Mouse (Mus musculus): ENCODE measurements around the gene Ascc2. TPM values are rescaled to one million over a fixed set of nuclear protein-coding genes. Genes with fewer than 3 reads are reported as not detected.
A peak's percentile ranks its signal among the peaks of the same experiment; 100 is the strongest.

Ascc2 gene
- 33.8 and 35.5 TPM in 2 replicates for polyA plus RNA-seq (2014; fragmentation: Nextera tagmentation; extraction: Ambion mirVana)

DNA sequence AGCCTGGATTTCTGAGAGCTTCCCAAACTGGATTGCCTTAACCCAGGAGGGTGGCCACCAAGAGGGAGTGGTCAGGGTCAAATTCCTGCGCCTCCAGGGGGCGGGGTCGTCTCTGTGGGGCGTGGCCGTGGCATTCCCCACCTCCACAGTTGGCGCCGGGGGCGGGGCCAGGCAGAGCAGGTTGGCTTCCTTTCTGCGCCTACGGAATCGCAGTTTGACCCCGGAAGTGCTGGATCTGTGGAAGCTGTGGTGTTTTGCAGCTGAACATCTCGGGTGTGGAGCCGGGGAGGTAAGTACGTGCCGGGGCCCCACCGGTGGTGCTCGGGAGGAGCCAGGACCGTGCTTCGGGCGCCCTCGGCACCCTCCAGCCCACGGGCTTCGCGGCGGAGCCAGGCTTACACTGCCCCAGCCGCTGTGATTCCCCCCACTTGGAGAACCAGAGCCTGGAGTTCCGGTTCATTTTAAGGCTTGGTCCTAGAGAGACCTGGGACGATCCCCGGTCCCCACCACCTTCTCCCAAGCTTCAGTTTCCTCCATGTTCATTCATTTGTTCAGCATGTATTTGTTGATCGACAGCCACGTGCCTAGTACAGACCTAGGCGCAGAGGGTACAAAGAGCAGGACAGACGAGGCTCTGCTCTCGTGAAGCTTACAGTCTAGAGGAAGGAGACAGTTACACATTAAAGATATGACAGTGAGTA lies at the start of gene Ascc2:
TSS of gene Ascc2 (plus strand) at position 214 of the 701 bp plus-strand sequence.
- Histone ChIP-seq H3K9ac (replicated peaks; ENCODE audit: low read depth, low read length) (peak within 1 kb of the TSS; percentile 41), H3K9me3 (ENCODE audit: control insufficient read depth, low read depth, low read length) (no peaks in the 10 kb centered on the region), H3K4me2 (replicated peaks; ENCODE audit: low read depth, low read length) (peak within 1 kb of the TSS; percentile 78), H3K27ac (ENCODE audit: low read length) (peak within 1 kb of the TSS; percentile 53; the same call in 1 of the 2 replicates), H3K27me3 (ENCODE audit: control insufficient read depth, insufficient read depth, low read length) (no peaks in the 10 kb centered on the region), H3K36me3 (ENCODE audit: control insufficient read depth, insufficient read depth, low read length) (peaks cover 3% of the 10 kb centered on the region; the same call in 1 of the 2 replicates), H3K4me3 (ENCODE audit: low read depth, low read length) (peak within 1 kb of the TSS; percentile 75), H3K4me1 (ENCODE audit: control insufficient read depth, insufficient read depth, low read length) (0 out of 2 replicates have a peak, but pooled peaks cover 10% of the 10 kb centered on the region)
- 1% methylated on average over 35 of the region's 35 CpGs for WGBS
- ATAC-seq (ENCODE audit: insufficient number of reproducible peaks, insufficient read depth, low FRiP score, low read depth), result peak; percentile 90

DNA sequence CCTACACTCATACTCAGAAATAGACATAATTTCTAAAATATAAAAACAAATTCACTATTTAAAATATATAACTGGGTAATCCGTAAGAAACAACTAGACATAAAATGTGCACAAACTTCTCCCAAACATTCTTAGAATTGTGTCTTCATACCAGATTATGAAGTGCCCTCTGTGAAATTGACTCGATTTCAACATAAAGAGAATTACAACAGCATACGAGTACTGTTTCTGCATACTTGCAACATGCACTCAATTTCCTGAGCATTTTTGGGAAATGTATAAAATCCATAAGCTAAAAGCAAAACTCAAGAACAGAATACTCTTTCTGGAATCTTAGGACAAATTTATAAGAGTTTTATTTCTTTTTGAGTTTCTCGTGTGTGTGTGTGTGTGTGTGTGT lies 45.7 kb upstream of the Ascc2 start:
- no peak for ATAC-seq (ENCODE audit: insufficient number of reproducible peaks, insufficient read depth, low FRiP score, low read depth)
- no peak overlapping the region for H3K27ac ChIP-seq (ENCODE audit: low read length)
- no peaks in the 10 kb centered on the region for H3K4me1 ChIP-seq (ENCODE audit: control insufficient read depth, insufficient read depth, low read length)
- no peak overlapping the region for H3K4me2 ChIP-seq (replicated peaks; ENCODE audit: low read depth, low read length)
- WGBS, result 88% methylated on average over 4 of the region's 4 CpGs
- no peaks in the 10 kb centered on the region for H3K36me3 ChIP-seq (ENCODE audit: control insufficient read depth, insufficient read depth, low read length)
- no peaks in the 10 kb centered on the region for H3K27me3 ChIP-seq (ENCODE audit: control insufficient read depth, insufficient read depth, low read length)
- no peak overlapping the region for H3K4me3 ChIP-seq (ENCODE audit: low read depth, low read length)
- H3K9me3 ChIP-seq (ENCODE audit: control insufficient read depth, low read depth, low read length), result no peaks in the 10 kb centered on the region
- H3K9ac ChIP-seq (replicated peaks; ENCODE audit: low read depth, low read length), result no peak overlapping the region

DNA sequence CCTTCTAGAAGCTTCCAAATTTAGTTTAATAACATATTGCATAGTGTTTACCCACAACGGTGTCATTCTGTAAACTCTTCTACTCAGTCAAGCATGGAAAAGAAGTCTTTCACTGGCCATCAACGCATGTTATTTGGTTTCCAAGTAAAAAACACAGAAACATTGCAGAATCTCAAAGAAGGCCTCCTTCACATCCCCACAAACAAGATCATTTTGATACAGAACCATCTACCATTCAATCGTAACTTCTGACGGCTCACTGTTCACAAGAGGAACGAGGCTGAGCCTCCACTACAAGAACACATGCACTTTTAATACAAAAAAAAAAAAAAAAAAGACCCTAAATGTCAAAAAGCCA lies 44.1 kb upstream of the Ascc2 start:
- WGBS, result 24% methylated on average over 5 of the region's 5 CpGs
- Histone ChIP-seq H3K36me3 (ENCODE audit: control insufficient read depth, insufficient read depth, low read length) (no peaks in the 10 kb centered on the region), H3K4me1 (ENCODE audit: control insufficient read depth, insufficient read depth, low read length) (no peaks in the 10 kb centered on the region), H3K4me3 (ENCODE audit: low read depth, low read length) (peak overlapping the region; percentile 100), H3K9me3 (ENCODE audit: control insufficient read depth, low read depth, low read length) (no peaks in the 10 kb centered on the region), H3K27me3 (ENCODE audit: control insufficient read depth, insufficient read depth, low read length) (no peaks in the 10 kb centered on the region), H3K9ac (replicated peaks; ENCODE audit: low read depth, low read length) (peak overlapping the region; percentile 95; the same call in 1 of the 2 replicates), H3K27ac (ENCODE audit: low read length) (no peak overlapping the region; the same call in 1 of the 2 replicates), H3K4me2 (replicated peaks; ENCODE audit: low read depth, low read length) (peak overlapping the region; percentile 45)
- ATAC-seq (ENCODE audit: insufficient number of reproducible peaks, insufficient read depth, low FRiP score, low read depth), result no peak

DNA sequence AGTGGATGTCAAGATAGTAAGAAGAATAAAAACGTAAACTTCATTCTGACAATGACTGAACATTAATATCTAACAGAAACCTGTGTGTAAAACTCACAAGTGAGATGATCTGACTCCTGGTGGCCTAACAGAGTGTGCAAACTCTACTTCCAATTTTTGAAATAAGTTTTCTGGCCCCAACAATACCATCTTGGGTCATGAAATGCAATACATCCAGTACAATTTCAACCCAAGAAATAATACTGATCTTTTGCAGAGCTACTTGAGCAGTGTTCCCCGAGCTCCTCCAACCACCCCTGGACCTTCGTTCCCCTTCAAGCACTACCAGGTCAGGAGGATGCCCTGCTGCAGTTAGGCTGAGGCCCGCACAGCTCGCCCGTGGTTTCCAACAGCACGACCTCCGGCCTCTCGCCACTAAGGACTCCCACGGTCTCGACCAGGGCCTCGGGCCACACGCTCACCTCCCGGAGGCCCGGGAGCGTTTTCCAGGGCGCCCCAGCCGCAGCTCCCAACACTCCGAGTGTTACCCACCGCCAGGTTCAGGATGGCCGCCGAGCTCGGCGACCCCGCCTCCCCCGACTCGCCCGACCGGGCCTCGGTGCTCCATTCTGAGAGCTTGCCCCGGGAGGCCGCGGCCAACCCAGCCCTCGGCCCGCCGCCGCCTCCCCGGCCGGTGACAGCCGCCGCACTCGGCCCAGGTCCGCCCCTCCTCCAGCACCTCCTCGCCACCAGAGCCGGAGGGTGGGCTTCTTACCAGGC lies 43.5 kb upstream of the Ascc2 start:
- no peaks in the 10 kb centered on the region for H3K27me3 ChIP-seq (ENCODE audit: control insufficient read depth, insufficient read depth, low read length)
- no peaks in the 10 kb centered on the region for H3K4me1 ChIP-seq (ENCODE audit: control insufficient read depth, insufficient read depth, low read length)
- WGBS, result under 1% methylated on average over 45 of the region's 45 CpGs
- peak; percentile 86 for ATAC-seq (ENCODE audit: insufficient number of reproducible peaks, insufficient read depth, low FRiP score, low read depth)
- peak overlapping the region; percentile 100 for H3K4me3 ChIP-seq (ENCODE audit: low read depth, low read length)
- peak overlapping the region; percentile 45 for H3K4me2 ChIP-seq (replicated peaks; ENCODE audit: low read depth, low read length)
- no peaks in the 10 kb centered on the region for H3K36me3 ChIP-seq (ENCODE audit: control insufficient read depth, insufficient read depth, low read length)
- H3K27ac ChIP-seq (ENCODE audit: low read length), result peak overlapping the region; percentile 95
- H3K9me3 ChIP-seq (ENCODE audit: control insufficient read depth, low read depth, low read length), result no peaks in the 10 kb centered on the region
- H3K9ac ChIP-seq (replicated peaks; ENCODE audit: low read depth, low read length), result peak overlapping the region; percentile 95

DNA sequence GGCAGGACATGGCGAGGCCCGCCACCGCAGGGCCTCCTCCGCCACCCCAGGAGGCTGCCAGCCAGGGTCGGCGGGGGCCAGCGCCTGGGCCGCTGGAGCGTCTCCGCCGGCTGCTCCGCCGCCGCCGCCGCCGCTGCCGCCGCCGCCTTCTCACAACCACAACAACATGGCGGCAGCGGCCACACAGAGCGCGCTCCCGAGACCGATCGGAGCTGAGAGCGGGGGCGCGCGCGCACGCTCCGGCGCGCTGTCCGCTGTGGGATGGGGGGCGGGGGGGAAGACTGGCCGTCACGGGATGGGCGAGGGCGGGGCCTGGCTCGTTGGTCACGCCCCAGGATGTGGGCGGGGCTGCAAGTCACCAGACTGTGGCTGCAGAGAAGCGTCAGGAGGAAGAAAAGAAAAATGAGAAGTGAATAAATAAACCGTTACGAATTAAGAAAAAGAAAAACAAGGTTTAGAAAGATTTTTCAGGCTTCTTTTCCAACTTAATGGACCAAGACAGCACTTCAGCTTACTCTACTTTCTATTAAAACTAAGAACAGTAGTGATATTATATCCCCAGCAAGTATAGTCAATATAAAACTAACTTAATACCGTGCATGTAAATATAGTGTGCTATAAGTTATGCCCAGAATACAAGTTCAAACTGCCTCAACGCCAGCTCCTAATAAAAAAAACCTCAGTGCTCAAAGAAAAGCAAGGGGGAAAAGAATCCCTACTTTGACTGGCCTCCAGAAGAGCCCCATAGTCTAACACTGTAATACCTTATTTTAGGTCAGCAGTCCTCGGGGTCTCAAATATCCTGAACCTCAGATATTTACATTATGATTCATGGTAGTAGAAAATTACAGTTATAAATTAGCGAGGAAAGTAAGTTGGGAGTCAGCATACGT lies 42.7 kb upstream of the Ascc2 start, which contains the start of gene Mtmr3:
TSS of gene Mtmr3 (minus strand) at position 256 of the 893 bp plus-strand sequence.
- H3K9ac ChIP-seq (replicated peaks; ENCODE audit: low read depth, low read length), result peak within 1 kb of the TSS; percentile 95

DNA sequence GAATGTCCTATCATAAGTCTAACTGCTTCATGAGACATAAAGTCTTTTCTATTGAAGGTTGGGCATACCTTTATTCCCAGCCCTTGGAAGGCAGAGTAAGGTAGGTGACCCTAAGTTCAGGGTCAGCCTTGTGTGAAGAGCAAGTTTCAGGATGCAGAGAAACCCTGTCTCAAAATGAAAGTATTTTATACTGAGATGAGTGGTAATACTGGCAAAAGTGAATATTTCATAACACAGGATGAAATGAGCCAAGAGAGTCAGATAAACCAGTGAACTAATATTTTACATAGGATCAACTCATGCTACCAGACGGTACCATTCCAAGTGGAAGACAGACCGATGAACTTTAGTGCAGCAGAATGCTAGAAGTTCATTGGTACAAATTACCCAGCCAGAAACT lies 39.1 kb upstream of the Ascc2 start:
- 91% methylated on average over 2 of the region's 2 CpGs for WGBS
- H3K9me3 ChIP-seq (ENCODE audit: control insufficient read depth, low read depth, low read length), result no peaks in the 10 kb centered on the region
- H3K4me3 ChIP-seq (ENCODE audit: low read depth, low read length), result no peak overlapping the region
- no peaks in the 10 kb centered on the region for H3K27me3 ChIP-seq (ENCODE audit: control insufficient read depth, insufficient read depth, low read length)
- no peaks in the 10 kb centered on the region for H3K36me3 ChIP-seq (ENCODE audit: control insufficient read depth, insufficient read depth, low read length)
- H3K9ac ChIP-seq (replicated peaks; ENCODE audit: low read depth, low read length), result no peak overlapping the region
- H3K4me2 ChIP-seq (replicated peaks; ENCODE audit: low read depth, low read length), result no peak overlapping the region
- peaks cover 6% of the 10 kb centered on the region; the same call in 1 of the 2 replicates for H3K4me1 ChIP-seq (ENCODE audit: control insufficient read depth, insufficient read depth, low read length)
- H3K27ac ChIP-seq (ENCODE audit: low read length), result no peak overlapping the region
- ATAC-seq (ENCODE audit: insufficient number of reproducible peaks, insufficient read depth, low FRiP score, low read depth), result no peak

More for the DNA sequence above, 42.7 kb upstream of the Ascc2 start, which contains the start of gene Mtmr3:
- Histone ChIP-seq H3K27me3 (ENCODE audit: control insufficient read depth, insufficient read depth, low read length) (no peaks in the 10 kb centered on the region), H3K4me2 (replicated peaks; ENCODE audit: low read depth, low read length) (peak within 1 kb of the TSS; percentile 45), H3K27ac (ENCODE audit: low read length) (peak within 1 kb of the TSS; percentile 95), H3K4me3 (ENCODE audit: low read depth, low read length) (peak within 1 kb of the TSS; percentile 100), H3K36me3 (ENCODE audit: control insufficient read depth, insufficient read depth, low read length) (no peaks in the 10 kb centered on the region), H3K9me3 (ENCODE audit: control insufficient read depth, low read depth, low read length) (no peaks in the 10 kb centered on the region), H3K4me1 (ENCODE audit: control insufficient read depth, insufficient read depth, low read length) (no peaks in the 10 kb centered on the region)
- WGBS, result 3% methylated on average over 53 of the region's 53 CpGs
- peak; percentile 93 for ATAC-seq (ENCODE audit: insufficient number of reproducible peaks, insufficient read depth, low FRiP score, low read depth)

DNA sequence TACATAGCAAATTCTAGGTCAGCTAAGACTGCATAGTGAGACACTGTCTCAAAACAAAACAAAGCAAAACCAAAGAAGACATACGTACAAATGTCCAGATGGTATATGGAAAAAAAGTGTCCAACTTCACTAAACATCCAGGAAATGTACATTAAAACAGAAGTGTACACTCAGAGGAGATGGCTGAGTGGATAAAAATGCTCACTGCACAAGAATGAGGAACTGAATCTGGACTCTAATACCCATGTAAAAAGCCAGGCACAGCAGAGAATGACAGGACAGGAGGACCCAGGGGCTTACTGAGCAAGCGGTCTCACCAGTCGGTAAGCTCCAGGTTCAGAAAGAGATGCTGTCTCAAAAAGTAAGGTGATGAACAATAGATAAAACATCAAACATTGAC lies 37.6 kb upstream of the Ascc2 start:
- ATAC-seq (ENCODE audit: insufficient number of reproducible peaks, insufficient read depth, low FRiP score, low read depth), result no peak
- Histone ChIP-seq H3K27me3 (ENCODE audit: control insufficient read depth, insufficient read depth, low read length) (no peaks in the 10 kb centered on the region), H3K9me3 (ENCODE audit: control insufficient read depth, low read depth, low read length) (no peaks in the 10 kb centered on the region), H3K4me2 (replicated peaks; ENCODE audit: low read depth, low read length) (no peak overlapping the region), H3K9ac (replicated peaks; ENCODE audit: low read depth, low read length) (no peak overlapping the region), H3K4me1 (ENCODE audit: control insufficient read depth, insufficient read depth, low read length) (peaks cover 13% of the 10 kb centered on the region), H3K27ac (ENCODE audit: low read length) (no peak overlapping the region), H3K4me3 (ENCODE audit: low read depth, low read length) (no peak overlapping the region), H3K36me3 (ENCODE audit: control insufficient read depth, insufficient read depth, low read length) (no peaks in the 10 kb centered on the region)
- 85% methylated on average over 3 of the region's 3 CpGs for WGBS

DNA sequence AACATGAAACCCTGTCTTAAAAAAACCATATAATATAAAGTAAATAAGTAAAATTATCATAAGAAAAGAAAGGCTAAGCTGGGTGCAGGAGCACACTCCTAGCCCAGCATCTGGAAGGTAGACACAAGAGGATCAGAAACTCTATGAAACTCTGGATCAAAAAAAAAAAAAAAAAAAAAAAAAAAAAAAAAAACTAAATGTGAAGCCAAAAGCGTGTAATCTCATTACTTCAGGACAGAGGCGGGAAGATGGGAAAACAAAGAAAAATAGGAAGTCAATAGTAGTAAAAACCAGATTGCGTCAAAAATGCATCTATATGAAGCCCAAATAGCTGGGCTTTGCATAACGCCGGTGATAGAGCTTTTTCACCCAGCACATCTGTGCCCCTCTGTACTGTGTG lies 35.7 kb upstream of the Ascc2 start:
- no peaks in the 10 kb centered on the region for H3K36me3 ChIP-seq (ENCODE audit: control insufficient read depth, insufficient read depth, low read length)
- 84% methylated on average over 5 of the region's 5 CpGs for WGBS
- ATAC-seq (ENCODE audit: insufficient number of reproducible peaks, insufficient read depth, low FRiP score, low read depth), result no peak
- no peak overlapping the region for H3K4me3 ChIP-seq (ENCODE audit: low read depth, low read length)
- peaks cover 16% of the 10 kb centered on the region for H3K4me1 ChIP-seq (ENCODE audit: control insufficient read depth, insufficient read depth, low read length)
- no peak overlapping the region for H3K9ac ChIP-seq (replicated peaks; ENCODE audit: low read depth, low read length)
- no peak overlapping the region for H3K27ac ChIP-seq (ENCODE audit: low read length)
- H3K4me2 ChIP-seq (replicated peaks; ENCODE audit: low read depth, low read length), result no peak overlapping the region
- no peaks in the 10 kb centered on the region for H3K9me3 ChIP-seq (ENCODE audit: control insufficient read depth, low read depth, low read length)
- no peaks in the 10 kb centered on the region for H3K27me3 ChIP-seq (ENCODE audit: control insufficient read depth, insufficient read depth, low read length)

All from stomach, embryonic 14.5 days (tissue).